Mouse (Mus musculus): ENCODE data around the gene Slc22a14. TPM values are rescaled to one million over a fixed set of nuclear protein-coding genes. Genes with fewer than 3 reads are reported as not detected.
"Not testable (repeated sequence)": the region's sequence is repeated elsewhere in the genome, so short reads cannot be mapped to it uniquely, and the experiment has no call there.

Slc22a14 gene
- polyA plus RNA-seq, 1 experiment = not detected

DNA sequence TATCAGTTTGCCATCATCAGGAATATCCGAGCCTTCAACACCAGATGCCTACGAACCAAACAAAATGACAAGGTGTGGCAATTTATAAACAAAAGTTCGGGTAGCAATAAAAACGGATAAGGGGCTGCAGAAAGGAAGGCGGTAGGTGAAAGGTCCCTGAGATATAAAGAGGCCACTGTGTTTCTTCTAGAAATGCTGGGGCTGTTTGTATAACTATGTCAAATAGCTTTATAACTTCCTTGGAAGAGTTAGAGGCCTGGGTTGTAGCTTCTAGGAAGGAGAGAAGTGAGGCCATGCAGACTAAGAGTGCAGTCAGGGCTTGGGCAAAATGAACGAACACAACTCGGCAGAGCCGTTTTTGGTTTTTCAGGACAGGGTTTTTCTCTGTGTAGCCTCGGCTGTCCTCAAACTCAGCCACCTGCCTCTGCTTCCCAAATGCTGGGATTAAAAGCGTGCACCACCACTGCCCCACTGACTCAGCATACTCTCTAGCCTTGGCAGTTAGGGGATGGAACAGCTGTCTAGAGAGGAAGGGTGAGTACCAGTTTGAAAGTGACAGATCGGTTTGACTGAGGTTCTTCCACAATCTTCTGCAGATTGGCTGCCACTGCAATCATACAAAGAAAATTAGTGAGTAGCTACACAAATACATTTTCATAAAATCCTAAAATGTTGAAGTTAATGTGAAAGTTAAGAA is 124.0 kb downstream of the Slc22a14 start:
- WGBS = 87% methylated on average over 11 of the region's 11 CpGs
- no peak overlapping the region for H3K27ac ChIP-seq (ENCODE audit: insufficient read depth, low read depth, low read length)
- TF ChIP-seq POLR2A (IDR thresholded peaks at IDR 0.05; ENCODE audit: insufficient read depth, low read depth, low read length) (no peak), CTCF (IDR thresholded peaks at IDR 0.05; ENCODE audit: insufficient read depth, low read depth, low read length) (no peak)

DNA sequence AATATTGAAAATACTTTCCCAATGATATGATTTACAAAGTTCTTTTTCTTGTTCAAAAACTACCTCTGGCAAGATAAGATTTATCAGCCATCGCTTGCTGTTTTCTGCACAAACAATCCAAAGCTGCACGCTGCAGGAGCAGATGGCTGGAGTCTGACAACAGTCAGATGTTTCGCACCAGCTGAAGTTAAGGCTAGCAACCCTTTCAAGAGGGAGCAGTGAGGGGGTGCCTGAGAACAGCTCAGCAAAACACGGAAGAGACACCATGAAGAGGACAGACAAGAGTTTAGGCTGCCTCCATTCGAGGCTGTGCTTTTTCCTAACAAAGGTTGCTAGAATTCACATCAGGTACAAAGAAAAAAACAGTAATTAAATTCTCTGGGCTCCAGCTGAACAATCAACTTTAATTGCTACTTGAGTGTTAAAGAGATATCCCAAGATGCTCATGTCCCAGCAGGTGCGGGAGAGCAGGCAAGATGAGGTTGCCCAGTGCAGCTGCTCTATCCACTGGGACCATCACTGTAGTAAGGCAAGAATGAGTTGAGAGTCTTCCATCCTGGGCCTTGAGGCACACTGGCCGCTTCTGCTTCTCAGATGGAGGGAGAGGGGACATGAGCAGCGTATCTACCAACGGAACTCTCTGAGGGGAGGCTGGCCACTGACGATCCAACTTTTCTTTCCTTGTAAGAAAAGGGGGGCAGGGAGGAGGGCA is 124.9 kb downstream of the Slc22a14 start:
- no peak for TF ChIP-seq CTCF (IDR thresholded peaks at IDR 0.05; ENCODE audit: insufficient read depth, low read depth, low read length)
- no peak for TF ChIP-seq POLR2A (IDR thresholded peaks at IDR 0.05; ENCODE audit: insufficient read depth, low read depth, low read length)
- 54% methylated on average over 10 of the region's 10 CpGs for WGBS
- Histone ChIP-seq H3K4me1 (ENCODE audit: control insufficient read depth, insufficient read depth, low read length) (peaks cover 13% of the 10 kb centered on the region), H3K4me3 (ENCODE audit: insufficient read depth, low read depth, low read length) (no peak overlapping the region), H3K27ac (ENCODE audit: insufficient read depth, low read depth, low read length) (no peak overlapping the region)

More for the DNA sequence above, 124.0 kb downstream of the Slc22a14 start:
- H3K4me1 ChIP-seq (ENCODE audit: control insufficient read depth, insufficient read depth, low read length) = peaks cover 13% of the 10 kb centered on the region
- H3K4me3 ChIP-seq (ENCODE audit: insufficient read depth, low read depth, low read length) = no peak overlapping the region

DNA sequence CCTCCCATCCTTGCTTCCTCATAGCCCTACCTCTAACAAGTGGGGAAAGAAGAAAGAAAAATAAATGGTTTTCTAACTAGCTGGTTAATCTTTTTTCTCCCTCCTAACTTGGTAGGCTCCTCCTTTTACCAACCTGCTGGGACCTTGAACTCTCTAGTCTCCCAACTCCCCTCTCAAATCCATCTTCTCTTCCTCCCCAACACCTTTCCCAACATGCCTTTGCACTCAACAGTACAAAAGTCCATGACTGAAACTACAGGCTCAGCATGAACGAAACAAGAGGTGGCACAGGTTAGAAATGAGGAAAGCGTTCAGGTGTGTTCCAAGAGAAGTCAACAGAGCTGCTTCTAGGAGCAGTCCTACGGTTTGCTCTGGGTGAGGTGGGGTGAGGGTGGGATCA is 126.1 kb downstream of the Slc22a14 start:
- TF ChIP-seq POLR2A (IDR thresholded peaks at IDR 0.05; ENCODE audit: insufficient read depth, low read depth, low read length) = no peak
- TF ChIP-seq CTCF (IDR thresholded peaks at IDR 0.05; ENCODE audit: insufficient read depth, low read depth, low read length) = no peak
- H3K27ac ChIP-seq (ENCODE audit: insufficient read depth, low read depth, low read length) = no peak overlapping the region
- H3K4me1 ChIP-seq (ENCODE audit: control insufficient read depth, insufficient read depth, low read length) = peaks cover 13% of the 10 kb centered on the region
- no peak overlapping the region for H3K4me3 ChIP-seq (ENCODE audit: insufficient read depth, low read depth, low read length)
- 93% methylated on average over 3 of the region's 3 CpGs for WGBS

DNA sequence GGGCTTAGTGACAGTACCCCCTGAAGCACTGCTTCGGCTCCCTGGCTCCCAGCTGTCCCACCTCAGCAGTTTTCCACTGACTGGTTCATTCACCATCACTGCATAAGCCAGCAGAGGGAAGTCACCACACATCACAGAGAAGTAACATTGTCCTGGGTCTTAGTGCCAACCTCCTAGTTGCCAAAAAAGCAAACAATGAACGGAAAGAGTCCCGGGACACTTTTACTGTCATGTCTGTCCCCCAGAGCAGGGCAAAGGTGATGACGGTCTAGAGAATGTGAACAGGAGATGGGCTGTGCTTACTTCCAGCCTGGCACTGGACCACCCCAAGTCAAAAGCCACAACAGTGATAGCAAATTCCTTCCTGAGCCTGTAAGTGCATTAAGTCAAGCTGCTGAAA is 126.6 kb downstream of the Slc22a14 start:
- no peak overlapping the region for H3K4me3 ChIP-seq (ENCODE audit: insufficient read depth, low read depth, low read length)
- H3K4me1 ChIP-seq (ENCODE audit: control insufficient read depth, insufficient read depth, low read length) = peaks cover 13% of the 10 kb centered on the region
- WGBS = 80% methylated on average over 4 of the region's 4 CpGs
- TF ChIP-seq CTCF (IDR thresholded peaks at IDR 0.05; ENCODE audit: insufficient read depth, low read depth, low read length) = no peak
- no peak for TF ChIP-seq POLR2A (IDR thresholded peaks at IDR 0.05; ENCODE audit: insufficient read depth, low read depth, low read length)
- H3K27ac ChIP-seq (ENCODE audit: insufficient read depth, low read depth, low read length) = no peak overlapping the region

DNA sequence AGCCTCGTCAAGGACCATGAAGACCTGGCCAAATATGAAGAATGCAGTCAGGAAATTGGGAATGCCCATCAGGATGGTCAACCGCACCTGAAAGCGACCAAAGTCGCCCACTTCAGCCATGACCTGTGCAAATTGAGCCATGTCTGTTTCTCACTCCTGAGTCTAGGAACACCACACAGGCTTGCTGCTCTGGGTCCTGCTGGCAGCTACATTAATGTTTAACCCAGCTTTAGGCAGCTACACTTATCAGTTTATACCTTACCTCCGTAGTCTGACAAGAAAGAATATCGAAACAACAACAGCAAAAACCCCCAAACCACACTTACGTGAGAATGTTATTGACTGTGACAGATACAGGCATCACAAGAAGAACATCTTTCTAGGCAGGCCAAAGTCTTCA is 133.8 kb downstream of the Slc22a14 start:
- TF ChIP-seq CTCF (IDR thresholded peaks at IDR 0.05; ENCODE audit: insufficient read depth, low read depth, low read length) (no peak), POLR2A (IDR thresholded peaks at IDR 0.05; ENCODE audit: insufficient read depth, low read depth, low read length) (no peak)
- Histone ChIP-seq H3K4me3 (ENCODE audit: insufficient read depth, low read depth, low read length) (no peak overlapping the region), H3K4me1 (ENCODE audit: control insufficient read depth, insufficient read depth, low read length) (no peaks in the 10 kb centered on the region), H3K27ac (ENCODE audit: insufficient read depth, low read depth, low read length) (no peak overlapping the region)
- WGBS = 97% methylated on average over 7 of the region's 7 CpGs

- Histone ChIP-seq H3K4me3 (ENCODE audit: insufficient read depth, low read depth, low read length) (no peak overlapping the region), H3K27ac (ENCODE audit: insufficient read depth, low read depth, low read length) (no peak overlapping the region), H3K4me1 (ENCODE audit: control insufficient read depth, insufficient read depth, low read length) (no peaks in the 10 kb centered on the region)
- TF ChIP-seq POLR2A (IDR thresholded peaks at IDR 0.05; ENCODE audit: insufficient read depth, low read depth, low read length) = no peak
- TF ChIP-seq CTCF (IDR thresholded peaks at IDR 0.05; ENCODE audit: insufficient read depth, low read depth, low read length) = no peak
- 86% methylated on average over 2 of the region's 2 CpGs for WGBS
These were observed 134.5 kb downstream of the Slc22a14 start for GRCm38 (mm10) chr9:119230829-119231228.

DNA sequence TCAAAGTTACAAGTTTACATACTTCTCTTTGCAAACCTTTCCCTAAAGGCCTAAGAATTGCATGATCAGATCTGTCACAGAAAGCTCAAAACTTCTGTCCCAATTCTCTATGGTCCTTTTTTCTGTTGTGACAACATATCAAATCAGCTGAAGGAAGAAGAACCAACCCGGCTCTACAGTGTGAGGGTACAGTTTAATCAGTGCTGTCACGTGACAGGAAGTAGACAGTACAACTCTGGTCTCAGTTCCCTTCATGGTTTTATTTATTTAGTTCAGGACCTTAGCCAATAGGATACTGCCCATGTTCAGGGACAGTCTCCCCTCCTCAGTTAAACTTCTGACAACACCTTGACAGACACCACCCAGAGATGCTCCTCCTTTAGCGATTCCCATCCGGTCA is 145.1 kb downstream of the Slc22a14 start:
- Histone ChIP-seq H3K27ac (ENCODE audit: insufficient read depth, low read depth, low read length) (no peak overlapping the region), H3K4me3 (ENCODE audit: insufficient read depth, low read depth, low read length) (no peak overlapping the region), H3K4me1 (ENCODE audit: control insufficient read depth, insufficient read depth, low read length) (no peaks in the 10 kb centered on the region)
- WGBS = 84% methylated on average over 4 of the region's 4 CpGs
- TF ChIP-seq POLR2A (IDR thresholded peaks at IDR 0.05; ENCODE audit: insufficient read depth, low read depth, low read length) (no peak), CTCF (IDR thresholded peaks at IDR 0.05; ENCODE audit: insufficient read depth, low read depth, low read length) (no peak)

DNA sequence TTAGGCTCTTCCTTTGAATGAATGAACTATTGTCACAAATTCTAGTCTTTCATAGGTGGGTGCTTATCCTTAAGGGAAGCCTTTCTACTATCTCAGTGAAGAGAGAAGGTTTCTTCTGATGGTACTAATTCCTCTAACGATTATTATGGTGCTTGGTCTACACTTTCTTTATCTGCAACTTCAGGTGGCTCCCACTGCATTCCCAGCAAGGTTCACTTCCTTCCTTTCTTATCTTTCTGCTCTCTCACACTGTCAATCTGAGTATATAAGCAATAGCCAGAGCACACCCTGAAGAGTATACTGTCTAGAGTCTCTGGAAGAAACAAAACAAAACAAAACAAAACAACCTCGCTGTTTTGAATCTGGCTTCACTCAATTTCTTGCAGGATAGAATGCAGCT is 145.7 kb downstream of the Slc22a14 start:
- whole genome bisulfite sequencing = 83% methylated on average over 2 of the region's 2 CpGs
- Histone ChIP-seq H3K4me3 (ENCODE audit: insufficient read depth, low read depth, low read length) (no peak overlapping the region), H3K27ac (ENCODE audit: insufficient read depth, low read depth, low read length) (no peak overlapping the region), H3K4me1 (ENCODE audit: control insufficient read depth, insufficient read depth, low read length) (no peaks in the 10 kb centered on the region)
- TF ChIP-seq CTCF (IDR thresholded peaks at IDR 0.05; ENCODE audit: insufficient read depth, low read depth, low read length) = no peak
- TF ChIP-seq POLR2A (IDR thresholded peaks at IDR 0.05; ENCODE audit: insufficient read depth, low read depth, low read length) = no peak

GRCm38 (mm10) chr9:119215341-119215740 is 150.0 kb downstream of the Slc22a14 start:
- H3K4me3 ChIP-seq (ENCODE audit: insufficient read depth, low read depth, low read length); H3K4me1 ChIP-seq (ENCODE audit: control insufficient read depth, insufficient read depth, low read length); H3K27ac ChIP-seq (ENCODE audit: insufficient read depth, low read depth, low read length): not testable (repeated sequence)
- 84% methylated on average over 2 of the region's 2 CpGs for WGBS
